In genomic region chr13:31199384-31199783, GRCm38 (mm10) we compare ENCODE assay signal across 25 mouse cellular contexts.
A peak's percentile ranks its signal among the peaks of the same experiment; 100 is the strongest.
DNase-seq lines count a peak whose midpoint lies in the region; ATAC-seq lines count a peak whose summit lies in the region.
"Had no signal": no experiment of that assay in that cellular context is flagged by ENCODE, and none has a peak within 500 bp of the region (broad histone marks: within the 10 kb centered on the region; RNA-seq: fewer than 3 reads in every experiment).

No protein-coding gene starts in this region.

- H3K4me3 ChIP-seq in heart, embryonic 10.5 days: no peak overlapping the region
- H3K4me3 ChIP-seq: embryonic facial prominence, embryonic 10.5 days; embryonic facial prominence, embryonic 12.5 days; forebrain, embryonic 13.5 days; forebrain, embryonic 15.5 days had no signal

- H3K9me3 ChIP-seq in heart, embryonic 10.5 days: no peaks in the 10 kb centered on the region
- H3K9me3 ChIP-seq: embryonic facial prominence, embryonic 10.5 days; embryonic facial prominence, embryonic 12.5 days; forebrain, embryonic 13.5 days; forebrain, embryonic 15.5 days; G1E had no signal

- DNase-seq in heart, embryonic 10.5 days (ENCODE audit: low spot score): peak; percentile 59
- DNase-seq in heart, adult 8-10 months (ENCODE audit: low spot score): no peak
- no peak for DNase-seq in urinary bladder, postnatal 4 days (ENCODE audit: low spot score in 2 of 2)
- DNase-seq in cerebellum, adult 8-10 months: no peak
- DNase-seq: adrenal gland, adult 8-10 months; adrenal gland, postnatal 14 days; adrenal gland, postnatal 36 days; B cell, adult 2 months; cerebellum, adult 11-12 months; cerebellum, adult 2 months; cerebellum, adult 9-11 months; cerebellum, postnatal 14 days; cerebellum, postnatal 36 days; forebrain, postnatal 0 days had no signal

- WGBS in heart, embryonic 10.5 days: 79% methylated on average over 1 of the region's 1 CpGs

- H3K27ac ChIP-seq in heart, embryonic 10.5 days: no peak overlapping the region
- H3K27ac ChIP-seq: embryonic facial prominence, embryonic 10.5 days; embryonic facial prominence, embryonic 12.5 days; forebrain, embryonic 13.5 days; forebrain, embryonic 15.5 days had no signal

- ATAC-seq in common myeloid progenitor, adult 5-6 weeks (replicated peaks; ENCODE audit: low read depth, poor library complexity, severe bottlenecking): peak; percentile 60; the same call in 1 of the 2 replicates
- ATAC-seq in megakaryocyte progenitor cell, adult 5-6 weeks (replicated peaks; ENCODE audit: poor library complexity): peak; percentile 50
- ATAC-seq: activated CD4-positive, CD25-positive, alpha-beta regulatory T cell, adult 4 months; CD4-positive, CD25-positive, alpha-beta regulatory T cell, adult 4 months; forebrain, embryonic 13.5 days; forebrain, embryonic 15.5 days; forebrain, postnatal 0 days; Patski had no signal

- no peaks in the 10 kb centered on the region for H3K36me3 ChIP-seq in heart, embryonic 10.5 days
- H3K36me3 ChIP-seq: embryonic facial prominence, embryonic 10.5 days; embryonic facial prominence, embryonic 12.5 days; forebrain, embryonic 15.5 days; G1E had no signal

- H3K4me1 ChIP-seq in heart, embryonic 10.5 days: no peaks in the 10 kb centered on the region
- H3K4me1 ChIP-seq: embryonic facial prominence, embryonic 10.5 days; embryonic facial prominence, embryonic 12.5 days; forebrain, embryonic 13.5 days; forebrain, embryonic 15.5 days had no signal

- H3K27me3 ChIP-seq in heart, embryonic 10.5 days (ENCODE audit: insufficient read depth, poor library complexity, severe bottlenecking): peaks cover 4% of the 10 kb centered on the region; the same call in 1 of the 2 replicates
- H3K27me3 ChIP-seq: CH12.LX; embryonic facial prominence, embryonic 12.5 days; forebrain, embryonic 13.5 days; forebrain, embryonic 15.5 days; Patski had no signal
